Mouse (Mus musculus): Measurements from ENCODE around the gene Dffa. TPM values are rescaled to one million over a fixed set of nuclear protein-coding genes. Genes with fewer than 3 reads are reported as not detected.
"Not testable (repeated sequence)": the region's sequence is repeated elsewhere in the genome, so short reads cannot be mapped to it uniquely, and the experiment has no call there.

Gene Dffa
- polyA plus RNA-seq, 1 experiment from 2014 or later: 28.5 TPM

DNA sequence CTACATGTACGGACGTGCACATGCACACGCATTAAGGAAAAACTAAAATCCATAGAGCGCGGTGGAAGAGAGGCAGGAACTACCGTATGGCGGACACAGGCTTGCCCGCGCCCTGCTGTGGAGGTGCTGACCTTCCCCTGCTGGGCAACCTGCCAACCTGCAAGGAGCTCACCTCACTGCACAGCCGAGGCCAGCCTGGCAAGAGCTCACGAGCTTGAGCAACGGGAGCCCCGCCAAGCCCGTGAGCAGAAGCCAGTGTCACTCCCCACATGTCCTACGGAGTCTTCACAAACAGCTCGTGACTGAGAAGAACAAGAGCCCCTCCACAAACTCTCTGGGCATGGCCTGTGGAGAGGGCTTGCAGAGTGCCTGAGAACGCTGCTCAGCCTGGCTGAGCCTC is 22.4 kb upstream of the Dffa start:
- Histone ChIP-seq H3K9me3 (ENCODE audit: control insufficient read depth, low read length) (no peaks in the 10 kb centered on the region), H3K4me2 (ENCODE audit: low read depth, low read length, severe bottlenecking) (no peak overlapping the region), H3K4me1 (replicated peaks; ENCODE audit: control insufficient read depth, insufficient read depth, low read length) (no peaks in the 10 kb centered on the region), H3K4me3 (ENCODE audit: low read depth, low read length) (no peak overlapping the region), H3K27me3 (ENCODE audit: control insufficient read depth, insufficient read depth, low read length) (no peaks in the 10 kb centered on the region), H3K36me3 (ENCODE audit: control insufficient read depth, insufficient read depth, low read length) (no peaks in the 10 kb centered on the region), H3K9ac (ENCODE audit: low read length) (no peak overlapping the region), H3K27ac (ENCODE audit: low read depth, low read length) (no peak overlapping the region)
- no peak for DNase-seq (ENCODE audit: low spot score)
- 86% methylated on average over 17 of the region's 17 CpGs for WGBS
- ATAC-seq (replicated peaks; ENCODE audit: low FRiP score): no peak

DNA sequence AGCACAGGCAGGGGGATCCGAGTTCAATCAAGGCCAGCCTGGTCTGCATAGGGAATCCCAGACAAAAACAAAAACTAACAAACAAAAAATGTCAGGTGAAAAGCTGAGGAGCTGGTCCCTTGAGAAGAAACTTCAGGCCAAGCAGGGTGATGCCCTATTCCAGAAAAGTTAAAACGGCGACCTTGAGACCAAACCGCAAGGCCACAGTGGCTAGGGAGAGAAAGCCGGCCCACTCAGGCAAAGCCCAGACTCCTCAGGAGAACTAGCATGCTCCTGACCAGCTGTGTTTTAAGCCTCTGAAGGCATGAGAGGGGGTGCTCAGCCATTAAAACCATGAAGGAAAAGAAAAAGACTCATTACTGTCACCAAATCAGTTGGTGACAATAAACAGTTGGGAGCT is 18.6 kb upstream of the Dffa start:
- DNase-seq (ENCODE audit: low spot score): no peak
- Histone ChIP-seq H3K27me3 (ENCODE audit: control insufficient read depth, insufficient read depth, low read length) (no peaks in the 10 kb centered on the region), H3K36me3 (ENCODE audit: control insufficient read depth, insufficient read depth, low read length) (no peaks in the 10 kb centered on the region), H3K9me3 (ENCODE audit: control insufficient read depth, low read length) (no peaks in the 10 kb centered on the region), H3K27ac (ENCODE audit: low read depth, low read length) (no peak overlapping the region), H3K9ac (ENCODE audit: low read length) (no peak overlapping the region), H3K4me2 (ENCODE audit: low read depth, low read length, severe bottlenecking) (no peak overlapping the region), H3K4me1 (replicated peaks; ENCODE audit: control insufficient read depth, insufficient read depth, low read length) (no peaks in the 10 kb centered on the region), H3K4me3 (ENCODE audit: low read depth, low read length) (no peak overlapping the region)
- 87% methylated on average over 5 of the region's 5 CpGs for WGBS
- no peak for ATAC-seq (replicated peaks; ENCODE audit: low FRiP score)

DNA sequence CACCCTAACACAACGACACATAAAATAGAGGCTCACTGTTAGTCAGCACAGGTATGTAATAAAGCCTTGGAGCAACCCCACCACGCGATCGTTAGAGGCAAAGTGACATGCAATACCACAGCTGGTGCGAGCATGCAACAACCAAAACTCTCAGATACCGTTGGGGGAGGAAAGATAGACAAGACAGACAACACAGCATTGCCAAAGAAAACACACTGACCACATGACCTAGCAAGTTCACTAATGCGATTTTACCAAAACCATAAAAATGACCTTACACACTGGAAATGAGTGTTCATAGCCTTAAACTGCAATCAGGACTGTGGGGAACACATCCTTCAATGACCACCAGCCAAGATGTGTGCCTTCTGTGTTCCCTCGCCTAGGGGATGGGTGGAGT is 12.6 kb upstream of the Dffa start:
- H3K4me1 ChIP-seq (replicated peaks; ENCODE audit: control insufficient read depth, insufficient read depth, low read length): no peaks in the 10 kb centered on the region

DNA sequence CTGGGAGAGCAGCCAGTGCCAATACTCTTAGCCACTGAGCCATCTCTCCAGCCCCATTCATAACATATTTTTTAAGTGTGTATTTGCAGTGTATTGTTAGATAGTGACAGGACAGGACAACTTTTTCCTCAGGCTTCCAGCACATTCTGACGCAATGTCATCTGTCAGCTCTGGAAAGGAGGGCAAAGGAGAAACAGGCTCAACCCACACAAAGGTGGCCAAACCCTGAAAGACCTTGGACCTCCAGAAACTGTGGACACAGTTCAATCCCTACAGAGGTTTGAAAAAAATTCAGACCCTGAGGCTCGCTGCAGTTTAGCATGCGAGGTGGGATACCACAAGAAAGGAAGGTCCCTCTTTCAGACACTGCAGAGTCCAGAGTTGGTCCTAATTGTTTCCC is 6.0 kb upstream of the Dffa start:
- 87% methylated on average over 3 of the region's 3 CpGs for WGBS
- Histone ChIP-seq H3K9me3 (ENCODE audit: control insufficient read depth, low read length) (no peaks in the 10 kb centered on the region), H3K27me3 (ENCODE audit: control insufficient read depth, insufficient read depth, low read length) (no peaks in the 10 kb centered on the region), H3K4me2 (ENCODE audit: low read depth, low read length, severe bottlenecking) (no peak overlapping the region), H3K36me3 (ENCODE audit: control insufficient read depth, insufficient read depth, low read length) (no peaks in the 10 kb centered on the region), H3K4me1 (replicated peaks; ENCODE audit: control insufficient read depth, insufficient read depth, low read length) (peaks cover 2% of the 10 kb centered on the region; the same call in 1 of the 2 replicates), H3K27ac (ENCODE audit: low read depth, low read length) (no peak overlapping the region), H3K4me3 (ENCODE audit: low read depth, low read length) (no peak overlapping the region), H3K9ac (ENCODE audit: low read length) (no peak overlapping the region)
- no peak for ATAC-seq (replicated peaks; ENCODE audit: low FRiP score)
- no peak for DNase-seq (ENCODE audit: low spot score)

More for the DNA sequence above, 12.6 kb upstream of the Dffa start:
- DNase-seq (ENCODE audit: low spot score): no peak
- no peak overlapping the region for H3K27ac ChIP-seq (ENCODE audit: low read depth, low read length)
- WGBS: 94% methylated on average over 8 of the region's 8 CpGs
- H3K4me2 ChIP-seq (ENCODE audit: low read depth, low read length, severe bottlenecking): no peak overlapping the region
- no peak overlapping the region for H3K4me3 ChIP-seq (ENCODE audit: low read depth, low read length)
- no peaks in the 10 kb centered on the region for H3K36me3 ChIP-seq (ENCODE audit: control insufficient read depth, insufficient read depth, low read length)
- ATAC-seq (replicated peaks; ENCODE audit: low FRiP score): no peak
- no peaks in the 10 kb centered on the region for H3K9me3 ChIP-seq (ENCODE audit: control insufficient read depth, low read length)
- no peak overlapping the region for H3K9ac ChIP-seq (ENCODE audit: low read length)
- no peaks in the 10 kb centered on the region for H3K27me3 ChIP-seq (ENCODE audit: control insufficient read depth, insufficient read depth, low read length)

DNA sequence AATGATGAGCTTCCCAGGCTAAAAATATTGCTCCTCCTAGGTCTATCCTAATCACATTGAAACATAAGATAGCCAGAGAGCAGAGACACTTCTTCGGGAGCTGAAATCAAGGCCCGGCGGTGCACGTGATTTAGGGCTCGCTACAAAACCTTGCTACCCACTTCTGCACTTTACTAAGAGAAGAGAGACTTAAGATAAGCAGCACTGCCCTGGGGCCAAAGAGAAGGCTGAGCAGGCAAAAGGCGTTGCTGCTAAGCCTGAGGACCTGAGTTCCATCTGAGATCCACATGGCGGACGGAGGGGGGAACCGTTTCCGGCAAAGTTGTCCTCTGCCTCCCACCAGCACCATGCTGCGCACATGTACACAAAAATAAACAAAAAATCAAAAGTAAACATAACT is 5.4 kb upstream of the Dffa start:
- H3K9ac ChIP-seq (ENCODE audit: low read length): peak overlapping the region; percentile 88
- no peak overlapping the region for H3K27ac ChIP-seq (ENCODE audit: low read depth, low read length)
- DNase-seq (ENCODE audit: low spot score) (no peak), ATAC-seq (replicated peaks; ENCODE audit: low FRiP score) (no peak)
- 16% methylated on average over 11 of the region's 11 CpGs for WGBS
- peak overlapping the region; percentile 98 for H3K4me3 ChIP-seq (ENCODE audit: low read depth, low read length)
- peak overlapping the region; percentile 98 for H3K4me2 ChIP-seq (ENCODE audit: low read depth, low read length, severe bottlenecking)
- H3K36me3 ChIP-seq (ENCODE audit: control insufficient read depth, insufficient read depth, low read length): no peaks in the 10 kb centered on the region
- H3K27me3 ChIP-seq (ENCODE audit: control insufficient read depth, insufficient read depth, low read length): no peaks in the 10 kb centered on the region
- no peaks in the 10 kb centered on the region for H3K9me3 ChIP-seq (ENCODE audit: control insufficient read depth, low read length)
- peaks cover 2% of the 10 kb centered on the region; the same call in 1 of the 2 replicates for H3K4me1 ChIP-seq (replicated peaks; ENCODE audit: control insufficient read depth, insufficient read depth, low read length)

DNA sequence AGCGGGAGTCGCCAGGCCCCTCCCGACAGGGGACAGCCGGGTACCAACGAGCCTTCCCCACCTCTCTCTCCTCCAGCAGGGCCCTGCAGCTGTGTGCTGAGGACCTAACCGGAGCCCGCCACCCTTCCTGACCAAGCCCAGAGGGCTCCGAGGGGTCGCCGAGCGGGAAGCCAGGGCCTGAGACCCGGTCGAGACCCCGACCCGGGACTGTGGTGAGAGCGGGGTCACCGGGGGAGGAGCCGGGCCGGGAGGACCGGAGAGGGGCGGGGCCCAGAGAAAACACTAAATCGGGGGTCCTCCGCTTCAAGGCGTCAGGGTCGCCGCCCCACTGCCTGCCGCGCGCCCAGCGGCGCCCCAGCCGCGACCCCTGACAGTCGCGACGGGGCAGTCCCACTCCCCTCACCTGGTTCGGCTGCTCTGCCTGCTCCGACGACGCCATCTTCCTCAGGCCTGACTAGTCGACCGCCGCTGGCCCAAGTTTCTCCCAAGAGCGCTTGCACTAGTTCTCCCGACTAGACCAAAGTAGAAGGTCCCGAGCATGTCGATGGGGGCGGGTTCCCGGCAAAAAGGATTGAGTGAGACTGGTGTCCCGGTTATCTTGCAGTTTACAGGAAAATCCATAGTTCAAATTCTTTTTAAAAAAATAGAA is 4.5 kb upstream of the Dffa start, which contains the start of gene Pex14:
Pex14 (minus strand) TSS at position 508 of the 649 bp plus-strand sequence.
- peak; percentile 94 for DNase-seq (ENCODE audit: low spot score)
- Histone ChIP-seq H3K36me3 (ENCODE audit: control insufficient read depth, insufficient read depth, low read length) (no peaks in the 10 kb centered on the region), H3K4me1 (replicated peaks; ENCODE audit: control insufficient read depth, insufficient read depth, low read length) (peaks cover 4% of the 10 kb centered on the region; the same call in 1 of the 2 replicates), H3K9ac (ENCODE audit: low read length) (peak within 1 kb of the TSS; percentile 88), H3K27ac (ENCODE audit: low read depth, low read length) (peak within 1 kb of the TSS; percentile 53; the same call in 1 of the 2 replicates), H3K9me3 (ENCODE audit: control insufficient read depth, low read length) (no peaks in the 10 kb centered on the region), H3K27me3 (ENCODE audit: control insufficient read depth, insufficient read depth, low read length) (no peaks in the 10 kb centered on the region), H3K4me3 (ENCODE audit: low read depth, low read length) (peak within 1 kb of the TSS; percentile 98), H3K4me2 (ENCODE audit: low read depth, low read length, severe bottlenecking) (peak within 1 kb of the TSS; percentile 98)
- under 1% methylated on average over 49 of the region's 50 CpGs for WGBS
- peak; percentile 79 for ATAC-seq (replicated peaks; ENCODE audit: low FRiP score)

DNA sequence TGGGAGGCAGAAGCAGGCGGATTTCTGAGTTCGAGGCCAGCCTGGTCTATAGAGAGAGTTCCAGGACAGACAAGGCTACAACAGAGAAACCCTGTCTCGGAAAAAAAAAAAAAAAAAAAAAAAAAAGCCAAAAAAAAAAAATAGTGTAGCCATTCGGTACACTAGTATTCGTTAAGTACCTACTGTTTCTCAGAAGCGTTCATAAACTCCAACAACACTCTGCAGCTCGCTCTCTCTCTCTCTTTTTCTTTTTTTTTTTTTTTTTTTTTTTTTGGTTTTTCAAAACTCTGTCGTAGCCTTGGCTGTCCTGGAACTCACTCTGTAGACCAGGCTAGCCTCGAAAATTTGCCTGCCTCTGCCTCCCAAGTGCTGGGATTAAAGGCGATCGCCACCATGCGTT is 3.5 kb upstream of the Dffa start:
- 88% methylated on average over 12 of the region's 12 CpGs for WGBS
- not testable (repeated sequence) for ATAC-seq (replicated peaks; ENCODE audit: low FRiP score); H3K27me3 ChIP-seq (ENCODE audit: control insufficient read depth, insufficient read depth, low read length); H3K9me3 ChIP-seq (ENCODE audit: control insufficient read depth, low read length); H3K4me1 ChIP-seq (replicated peaks; ENCODE audit: control insufficient read depth, insufficient read depth, low read length); H3K4me3 ChIP-seq (ENCODE audit: low read depth, low read length); H3K9ac ChIP-seq (ENCODE audit: low read length); DNase-seq (ENCODE audit: low spot score); H3K36me3 ChIP-seq (ENCODE audit: control insufficient read depth, insufficient read depth, low read length); H3K4me2 ChIP-seq (ENCODE audit: low read depth, low read length, severe bottlenecking); H3K27ac ChIP-seq (ENCODE audit: low read depth, low read length)

DNA sequence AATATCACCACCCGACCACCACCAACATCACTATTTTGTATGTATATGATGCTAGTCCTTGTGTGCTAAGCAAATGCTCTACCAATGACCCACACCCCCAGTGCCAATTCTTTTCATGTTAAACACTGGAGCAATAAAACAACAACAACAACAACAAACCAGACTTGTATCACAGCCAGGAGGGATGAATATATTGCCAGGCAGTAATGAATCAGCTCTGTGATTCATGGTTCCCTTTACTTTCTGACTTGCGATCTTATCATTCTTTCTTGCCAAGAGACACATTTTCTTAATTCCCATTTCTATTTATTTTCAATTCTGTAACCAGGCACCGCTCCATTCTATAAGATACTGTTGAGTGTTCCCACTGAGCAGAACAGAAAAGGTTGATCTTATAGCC is 2.5 kb upstream of the Dffa start:
- Histone ChIP-seq H3K4me3 (ENCODE audit: low read depth, low read length) (no peak overlapping the region), H3K4me2 (ENCODE audit: low read depth, low read length, severe bottlenecking) (no peak overlapping the region), H3K9ac (ENCODE audit: low read length) (no peak overlapping the region), H3K27me3 (ENCODE audit: control insufficient read depth, insufficient read depth, low read length) (no peaks in the 10 kb centered on the region), H3K36me3 (ENCODE audit: control insufficient read depth, insufficient read depth, low read length) (no peaks in the 10 kb centered on the region), H3K27ac (ENCODE audit: low read depth, low read length) (no peak overlapping the region), H3K9me3 (ENCODE audit: control insufficient read depth, low read length) (no peaks in the 10 kb centered on the region), H3K4me1 (replicated peaks; ENCODE audit: control insufficient read depth, insufficient read depth, low read length) (peaks cover 9% of the 10 kb centered on the region; the same call in 1 of the 2 replicates)
- ATAC-seq (replicated peaks; ENCODE audit: low FRiP score) (no peak), DNase-seq (ENCODE audit: low spot score) (no peak)
- WGBS: 92% methylated on average over 3 of the region's 3 CpGs

DNA sequence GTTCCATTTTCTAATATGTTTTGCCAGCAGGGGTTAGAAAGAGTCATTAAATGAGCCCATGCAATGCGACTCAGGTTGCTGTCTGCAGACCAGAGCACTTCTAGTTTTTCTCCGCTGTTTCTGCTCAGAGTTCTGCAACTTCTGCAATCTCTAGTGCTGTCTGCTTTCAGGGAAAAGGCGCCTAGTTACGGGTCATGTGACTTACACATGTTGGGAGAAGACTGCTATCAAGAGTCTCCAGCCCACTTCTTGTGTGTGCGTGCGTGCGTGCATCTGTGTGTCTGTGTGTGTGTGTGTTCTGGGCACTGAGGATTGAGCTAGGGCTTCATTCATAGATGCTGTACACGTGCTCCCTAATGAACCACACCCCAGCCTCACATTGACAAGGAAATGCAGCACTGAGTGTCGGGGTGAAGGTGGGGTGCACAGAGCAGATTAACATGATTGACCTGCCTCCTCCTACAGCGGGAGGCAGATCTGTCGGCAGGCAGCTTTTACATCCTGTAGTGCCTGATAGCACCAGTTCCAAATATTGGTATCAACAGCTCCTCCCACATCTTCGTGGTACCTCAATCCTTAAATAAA is 16.1 kb downstream of the Dffa start:
- not testable (repeated sequence) for H3K4me1 ChIP-seq (replicated peaks; ENCODE audit: control insufficient read depth, insufficient read depth, low read length); DNase-seq (ENCODE audit: low spot score); H3K36me3 ChIP-seq (ENCODE audit: control insufficient read depth, insufficient read depth, low read length); H3K27me3 ChIP-seq (ENCODE audit: control insufficient read depth, insufficient read depth, low read length); H3K9me3 ChIP-seq (ENCODE audit: control insufficient read depth, low read length); H3K4me2 ChIP-seq (ENCODE audit: low read depth, low read length, severe bottlenecking); H3K4me3 ChIP-seq (ENCODE audit: low read depth, low read length); ATAC-seq (replicated peaks; ENCODE audit: low FRiP score); H3K27ac ChIP-seq (ENCODE audit: low read depth, low read length); H3K9ac ChIP-seq (ENCODE audit: low read length)
- 83% methylated on average over 12 of the region's 12 CpGs for WGBS
